Mouse (Mus musculus) neural tube, embryonic 10.5 days (tissue): Measurements from ENCODE around the gene Rbms3.

ENCODE experiments used
- DNase-seq: peaks from one replicate; pipeline ENCODE4 v3.0.0-alpha.2; 2017; ENCODE audit warnings: low spot score; ENCODE audit errors: extremely low spot score

Rbms3 gene

GRCm38 (mm10) chr9:116657141-116657540 lies 972.6 kb downstream of the Rbms3 start:
- DNase-seq, result no peak

GRCm38 (mm10) chr9:116651414-116651813 lies 978.3 kb downstream of the Rbms3 start:
- no peak for DNase-seq

- DNase-seq, result no peak
These were observed 979.8 kb downstream of the Rbms3 start for GRCm38 (mm10) chr9:116649955-116650354.

- no peak for DNase-seq
These were observed 980.5 kb downstream of the Rbms3 start for GRCm38 (mm10) chr9:116649086-116649792.

GRCm38 (mm10) chr9:116644616-116645015 lies 985.1 kb downstream of the Rbms3 start:
- DNase-seq, result no peak

- no peak for DNase-seq
These were observed 989.4 kb downstream of the Rbms3 start for GRCm38 (mm10) chr9:116640302-116640679.

- DNase-seq, result no peak
These were observed 990.0 kb downstream of the Rbms3 start for GRCm38 (mm10) chr9:116639597-116640301.

GRCm38 (mm10) chr9:116633786-116634185 lies 995.9 kb downstream of the Rbms3 start:
- DNase-seq, result no peak

GRCm38 (mm10) chr9:116633075-116633474 lies 996.6 kb downstream of the Rbms3 start:
- no peak for DNase-seq

GRCm38 (mm10) chr9:116631816-116632215 lies 997.9 kb downstream of the Rbms3 start:
- no peak for DNase-seq

- DNase-seq, result no peak
These were observed 998.9 kb downstream of the Rbms3 start for GRCm38 (mm10) chr9:116630805-116631204.

- DNase-seq, result no peak
These were observed 1009.3 kb downstream of the Rbms3 start for GRCm38 (mm10) chr9:116620434-116620833.

- DNase-seq, result no peak
These were observed 1010.8 kb downstream of the Rbms3 start for GRCm38 (mm10) chr9:116618886-116619285.

GRCm38 (mm10) chr9:116613276-116613675 lies 1016.4 kb downstream of the Rbms3 start:
- DNase-seq, result no peak

GRCm38 (mm10) chr9:116596046-116596445 lies 1033.7 kb downstream of the Rbms3 start:
- DNase-seq, result no peak

- no peak for DNase-seq
These were observed 1037.2 kb downstream of the Rbms3 start for GRCm38 (mm10) chr9:116592486-116592885.

GRCm38 (mm10) chr9:116591071-116591470 lies 1038.6 kb downstream of the Rbms3 start:
- no peak for DNase-seq

- DNase-seq, result peak; percentile 8
These were observed 1060.0 kb downstream of the Rbms3 start for GRCm38 (mm10) chr9:116569680-116570079.

GRCm38 (mm10) chr9:116566711-116567110 lies 1063.0 kb downstream of the Rbms3 start:
- DNase-seq, result no peak

- DNase-seq, result no peak
These were observed 1071.9 kb downstream of the Rbms3 start for GRCm38 (mm10) chr9:116557781-116558180.

GRCm38 (mm10) chr9:116556641-116557040 lies 1073.1 kb downstream of the Rbms3 start:
- DNase-seq, result no peak

- DNase-seq, result no peak
These were observed 1076.5 kb downstream of the Rbms3 start for GRCm38 (mm10) chr9:116553181-116553580.

- DNase-seq, result no peak
These were observed 1083.6 kb downstream of the Rbms3 start for GRCm38 (mm10) chr9:116546156-116546555.
